Mouse (Mus musculus) mature B cell (primary cell): ENCODE data around the gene Gab2.
"Not testable (repeated sequence)": the region's sequence is repeated elsewhere in the genome, so short reads cannot be mapped to it uniquely, and the experiment has no call there.

ENCODE experiments used
- in situ Hi-C: fragments of 300-500 bp; cut with MboI; formaldehyde crosslinking; loops from 2 replicates; pipeline ENCODE4 v1.14.3; 2019

Gab2 gene

DNA sequence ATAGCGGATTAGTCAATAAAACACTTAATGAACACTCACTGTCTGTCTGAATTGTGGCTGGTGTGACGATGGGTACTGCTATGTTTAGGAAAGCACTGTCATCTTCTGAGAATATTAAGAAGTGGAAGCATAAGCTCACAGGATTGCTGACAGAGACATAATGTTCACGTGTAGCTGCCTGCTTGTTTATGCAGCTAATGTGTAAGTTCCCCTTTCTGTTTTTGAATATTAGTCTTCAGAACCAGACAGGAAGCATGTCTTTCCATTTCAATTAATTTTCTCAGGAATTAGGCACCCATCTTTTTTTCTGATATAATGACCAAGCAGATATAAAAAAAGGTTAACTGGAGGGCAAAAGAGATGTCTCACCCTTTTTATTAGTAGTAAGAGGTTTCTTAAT lies 55.1 kb downstream of the Gab2 start:
- in situ Hi-C loops: no loop called here

DNA sequence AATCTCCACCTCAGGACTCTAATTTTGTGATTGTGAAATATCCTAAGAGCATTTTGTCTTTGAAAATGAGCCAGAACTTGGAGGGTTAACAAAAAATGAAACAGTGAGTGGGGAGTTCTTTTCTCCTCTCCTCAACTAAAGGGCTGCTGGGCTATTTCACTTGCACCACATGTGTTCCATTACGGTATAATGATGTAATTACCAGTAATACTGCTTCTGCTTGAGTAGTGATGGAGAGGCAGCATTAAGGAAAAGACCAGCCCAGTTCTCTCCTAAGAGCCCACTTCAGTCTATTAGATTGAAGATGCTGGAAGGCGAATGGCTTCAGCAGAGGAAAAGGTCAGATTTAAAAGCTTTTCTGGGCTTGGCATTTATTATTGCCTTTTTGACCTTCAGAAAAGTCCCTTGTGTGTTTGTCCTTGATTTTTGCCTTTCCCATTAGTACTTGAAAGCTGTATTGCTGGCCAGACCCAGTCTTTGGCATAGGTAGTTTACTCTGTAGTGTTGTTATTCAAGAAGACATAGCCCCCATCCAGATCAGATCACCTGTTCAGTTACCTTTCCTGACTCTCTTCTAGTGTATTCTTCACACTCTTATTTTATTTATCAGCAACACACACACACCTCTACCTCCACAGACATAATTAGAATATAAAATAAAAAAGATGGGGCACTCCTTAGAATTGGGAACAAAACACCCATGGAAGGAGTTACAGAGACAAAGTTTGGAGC lies 69.9 kb downstream of the Gab2 start:
- in situ Hi-C loops: no loop called here

DNA sequence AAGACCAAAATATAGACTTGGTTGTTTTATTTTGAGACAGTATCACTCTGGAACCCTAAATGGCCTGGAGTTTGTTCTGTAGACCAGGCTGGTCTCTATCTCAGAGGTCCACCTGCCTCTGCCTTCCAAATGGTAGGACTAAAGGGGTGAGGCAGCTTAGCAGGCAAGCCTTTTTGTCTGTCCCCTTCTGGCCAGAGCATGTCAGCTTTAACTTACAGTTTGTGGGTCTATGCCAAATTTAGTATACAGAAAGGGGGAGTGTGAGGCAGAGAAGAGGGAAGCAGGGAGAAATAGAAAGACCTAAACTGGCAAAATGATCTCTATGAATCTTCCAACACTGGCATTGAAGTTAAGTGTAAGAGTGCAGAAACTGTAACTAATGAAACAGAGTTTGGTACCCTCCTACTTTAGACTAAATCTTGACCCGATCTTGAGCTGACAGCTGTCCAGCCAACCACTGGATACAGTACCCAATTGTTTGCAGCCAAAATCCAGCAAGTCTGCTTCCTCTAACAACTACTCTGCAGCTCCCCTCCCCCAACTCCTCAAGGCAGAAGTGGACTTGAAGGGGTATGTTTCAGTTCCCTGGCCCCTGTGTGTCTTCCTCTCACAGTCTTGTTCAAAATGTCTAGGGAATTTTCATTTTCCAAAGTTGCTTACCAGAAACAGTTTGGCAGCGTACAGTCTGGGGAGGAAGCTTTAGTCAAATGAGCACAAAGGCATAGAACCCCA lies 73.5 kb downstream of the Gab2 start:
- in situ Hi-C loops: no loop called here

DNA sequence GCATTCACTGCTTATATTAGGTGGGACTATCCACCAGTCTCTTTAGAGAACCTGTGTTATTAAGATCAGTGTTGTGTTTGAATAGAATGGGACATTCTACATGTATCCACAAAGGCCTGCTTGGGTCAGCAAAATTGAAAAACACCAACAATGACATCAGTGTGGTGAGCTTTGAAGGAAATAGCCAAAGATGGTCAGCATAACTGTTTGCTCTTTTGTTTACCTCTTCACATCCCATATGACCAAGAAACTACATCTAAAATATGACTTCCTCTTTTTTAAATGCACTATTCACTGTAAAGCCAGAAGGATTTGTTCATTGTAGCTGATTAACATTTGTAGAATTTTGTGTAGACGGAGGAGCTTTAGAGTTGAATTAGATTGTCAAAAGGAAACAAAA lies 82.9 kb downstream of the Gab2 start:
- in situ Hi-C loops: no loop called here

DNA sequence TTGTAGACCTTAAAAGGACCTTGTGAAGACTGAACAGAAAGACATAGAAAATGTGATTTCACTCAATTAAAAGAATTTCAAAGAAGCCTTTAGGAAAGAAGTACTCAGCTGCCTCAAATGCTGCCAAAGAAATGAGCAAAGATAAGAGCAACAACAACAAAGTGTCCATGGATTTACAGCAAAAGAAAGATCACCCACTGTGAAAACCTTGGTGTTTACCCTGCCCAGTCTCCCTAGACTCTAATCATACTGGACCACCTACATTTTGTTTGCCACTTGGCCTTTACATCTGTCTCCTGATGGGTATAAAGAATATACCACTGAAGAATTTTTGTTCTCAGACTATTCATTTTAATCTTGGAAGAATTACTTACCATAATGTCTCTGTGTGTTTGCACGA lies 89.7 kb downstream of the Gab2 start:
- in situ Hi-C loops: no loop called here

DNA sequence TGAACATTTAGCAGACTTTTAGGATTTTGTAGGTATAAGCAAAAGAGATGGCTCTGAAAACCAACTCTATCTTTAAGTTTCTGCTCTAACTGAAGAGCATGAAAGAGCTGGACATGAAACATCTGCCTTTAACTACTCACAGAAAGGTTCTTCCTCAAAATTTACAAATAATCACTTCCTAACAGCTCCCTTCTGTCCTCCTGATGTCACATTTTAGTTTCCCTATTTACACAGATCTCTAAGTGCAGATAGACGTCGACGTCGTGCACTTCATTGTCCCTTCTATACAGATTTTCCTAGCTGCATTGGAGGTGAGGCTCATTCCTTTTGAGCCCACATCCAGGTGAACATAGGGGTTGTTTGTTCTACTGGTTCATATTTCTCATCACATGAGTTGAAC lies 90.3 kb downstream of the Gab2 start:
- in situ Hi-C loops: no loop called here

DNA sequence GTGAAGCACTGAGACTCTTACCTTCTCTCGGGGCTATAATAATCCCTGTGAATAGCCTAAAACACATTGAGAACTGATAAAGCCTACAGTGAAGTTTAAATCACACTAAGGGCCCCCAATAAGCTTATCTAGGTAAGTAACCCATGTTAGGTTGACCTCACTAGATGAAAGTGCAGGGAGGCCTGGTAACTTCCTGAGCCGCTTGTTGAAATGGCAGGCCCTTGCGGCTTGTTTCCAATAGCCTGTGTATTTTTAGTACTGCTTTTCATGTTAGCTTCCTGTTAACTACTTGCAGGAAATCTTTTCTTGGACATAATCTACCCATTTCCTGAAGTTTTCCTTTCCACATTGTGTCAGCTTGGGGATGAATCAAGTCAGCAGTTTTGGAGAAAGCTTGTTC lies 90.7 kb downstream of the Gab2 start:
- in situ Hi-C loops: no loop called here

DNA sequence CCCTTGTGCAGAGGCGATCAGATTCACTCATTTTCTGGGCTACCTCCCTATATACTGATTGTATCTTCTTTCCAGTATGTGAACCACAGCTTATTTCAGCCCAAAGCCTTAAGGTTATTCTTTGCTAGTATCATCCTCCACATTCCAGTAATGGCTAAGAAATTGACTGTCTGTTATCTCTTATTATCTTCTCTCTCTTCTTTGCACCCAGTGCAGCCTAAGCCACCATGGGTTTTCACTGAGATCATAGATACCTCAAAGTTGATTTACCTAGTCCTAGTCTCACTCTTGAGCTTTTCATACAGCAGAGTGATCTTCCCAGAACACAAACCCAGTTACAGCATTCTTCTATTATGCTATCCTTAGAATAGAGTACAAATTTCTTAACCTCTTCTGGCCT lies 100.5 kb downstream of the Gab2 start:
- in situ Hi-C loops: no loop called here

DNA sequence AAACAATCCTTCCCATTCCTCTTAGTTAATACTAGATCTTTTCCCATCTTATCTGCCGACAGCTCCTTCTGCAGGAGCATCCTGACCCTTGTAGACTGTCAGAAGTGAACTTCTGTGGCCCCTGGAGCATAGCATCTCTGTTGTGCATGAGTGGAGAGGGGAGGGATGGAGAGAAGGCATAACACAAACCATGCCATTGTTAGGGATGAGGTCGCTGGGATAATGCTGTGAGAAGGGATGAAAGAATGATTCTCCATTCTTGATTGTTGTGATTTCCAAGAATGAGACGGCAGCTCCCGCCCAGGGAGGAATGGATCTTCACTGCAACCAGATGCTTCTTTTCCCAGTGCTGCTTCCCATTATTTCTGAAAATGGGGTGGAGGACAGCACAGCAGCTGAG lies 102.0 kb downstream of the Gab2 start:
- in situ Hi-C loops: no loop called here

DNA sequence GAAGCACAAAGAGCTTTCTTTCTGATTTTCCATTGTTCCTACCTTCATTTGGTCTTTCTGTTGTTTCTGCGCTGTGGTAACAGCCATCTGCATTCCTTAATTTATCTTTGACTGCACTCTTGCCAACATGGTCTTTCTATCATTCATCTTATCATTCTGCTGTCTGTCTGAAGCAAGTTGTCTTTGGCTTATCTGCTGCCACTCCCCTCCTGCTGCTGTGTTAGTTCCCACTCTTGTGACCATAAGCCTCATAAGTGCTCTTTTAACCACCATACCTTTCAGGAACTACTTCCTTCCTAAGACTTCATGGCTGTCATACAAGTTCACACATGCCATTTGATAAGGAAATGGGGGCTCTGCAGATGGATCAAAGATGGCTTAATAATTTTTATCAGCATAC lies 102.6 kb downstream of the Gab2 start:
- in situ Hi-C loops: no loop called here

DNA sequence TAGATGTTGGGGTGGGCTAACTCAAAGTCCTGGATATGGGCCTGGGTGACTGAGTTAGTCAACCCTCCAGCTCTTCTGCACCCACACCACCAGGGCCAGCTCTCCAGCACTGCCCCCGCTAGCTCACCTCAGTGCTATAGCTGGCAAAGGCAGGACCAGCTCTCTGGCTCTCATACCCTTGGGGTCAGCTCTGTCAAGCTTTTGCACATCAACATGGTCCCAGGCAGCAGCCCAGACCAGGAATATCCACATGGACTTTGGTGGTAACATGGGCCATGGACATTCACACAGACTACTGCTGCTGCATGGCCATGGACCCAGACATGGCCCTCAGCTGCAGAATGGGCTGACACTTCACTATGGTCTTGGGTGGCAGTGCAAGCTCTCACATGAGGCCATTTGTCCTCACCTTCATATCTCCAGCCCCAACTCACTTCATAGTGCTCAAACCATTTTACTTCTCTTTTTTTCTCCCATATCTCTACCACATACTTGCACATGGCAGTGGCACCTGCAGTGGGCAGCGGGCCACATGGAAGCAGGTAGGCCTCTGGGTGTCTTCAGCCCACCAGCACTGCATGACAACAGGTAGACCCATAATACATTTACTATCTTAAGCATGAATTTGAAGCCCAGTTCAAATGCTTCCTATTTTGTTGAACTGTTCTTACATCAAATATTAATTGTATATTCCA lies 106.1 kb downstream of the Gab2 start:
- in situ Hi-C loops: no loop called here

DNA sequence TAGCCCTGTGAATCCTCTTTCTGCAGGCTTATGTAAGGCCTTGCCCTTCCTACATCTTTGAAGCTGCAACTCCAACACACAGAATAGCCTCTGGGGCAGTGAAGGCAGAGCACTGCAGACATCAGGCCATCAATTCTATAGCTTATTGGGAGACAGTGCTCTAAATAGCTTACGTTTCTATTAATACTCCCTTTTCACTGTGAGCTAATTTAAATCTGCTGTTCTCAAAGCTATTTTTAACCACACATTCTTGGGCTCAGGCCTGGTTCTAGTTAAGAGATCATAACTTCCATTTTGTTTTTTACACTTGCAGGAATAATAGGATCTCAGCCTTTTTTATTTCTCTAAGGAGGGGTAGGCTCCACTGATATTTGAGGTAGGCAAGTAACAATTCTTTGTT lies 107.7 kb downstream of the Gab2 start:
- in situ Hi-C loops: no loop called here

DNA sequence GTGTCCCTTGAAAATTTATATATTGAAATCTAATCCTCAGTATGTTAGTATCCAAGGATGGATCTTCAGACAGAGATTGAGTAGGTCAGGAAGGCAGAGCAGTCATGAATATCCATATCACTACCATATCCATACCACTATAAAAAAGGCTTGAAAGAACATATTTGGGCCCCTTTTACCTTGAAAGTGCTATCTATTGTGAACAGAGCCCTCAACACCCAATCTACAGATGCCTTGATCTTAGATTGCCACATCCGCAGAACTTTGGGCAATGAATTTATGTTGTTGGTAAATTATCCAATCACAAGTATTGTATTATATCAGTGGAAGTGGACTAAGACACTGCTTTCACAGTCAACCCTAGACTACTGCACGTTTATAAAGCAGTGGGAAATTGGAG lies 122.5 kb downstream of the Gab2 start:
- in situ Hi-C loops: no loop called here

DNA sequence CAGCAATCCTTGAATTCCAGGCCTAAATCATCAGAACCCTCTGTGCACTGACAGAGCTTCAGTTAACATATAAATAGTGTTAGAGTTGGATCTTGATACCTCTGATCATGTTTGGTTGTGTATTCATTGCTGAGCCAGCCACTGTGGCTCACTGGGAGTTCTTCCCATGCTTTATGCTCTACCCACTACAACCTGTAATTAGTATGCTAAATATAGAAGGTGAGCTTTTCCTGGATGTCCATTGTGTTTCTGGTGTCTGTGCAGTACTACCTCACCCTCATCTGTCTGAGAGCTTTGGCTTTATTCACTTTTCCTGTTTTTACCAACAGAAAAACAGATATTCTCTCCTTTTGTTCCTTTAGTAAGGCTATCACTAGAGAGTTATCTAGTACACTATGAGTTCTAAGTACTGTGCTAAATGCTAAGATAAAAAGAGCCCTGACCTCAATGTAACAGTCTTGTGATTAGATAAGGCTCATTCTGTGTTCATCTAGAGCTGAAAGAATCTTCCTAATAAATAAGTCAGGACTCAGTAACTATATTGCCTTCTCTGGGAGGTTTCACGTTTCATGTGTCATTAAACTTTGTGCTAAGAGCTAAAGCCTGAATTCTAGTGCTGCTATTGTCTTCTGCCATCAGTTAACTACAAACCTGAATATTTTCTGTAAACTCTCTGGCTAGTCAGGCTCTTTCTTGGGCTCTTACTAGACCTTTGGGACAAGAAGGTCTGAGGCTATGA lies 127.6 kb downstream of the Gab2 start:
- in situ Hi-C loops: no loop called here

DNA sequence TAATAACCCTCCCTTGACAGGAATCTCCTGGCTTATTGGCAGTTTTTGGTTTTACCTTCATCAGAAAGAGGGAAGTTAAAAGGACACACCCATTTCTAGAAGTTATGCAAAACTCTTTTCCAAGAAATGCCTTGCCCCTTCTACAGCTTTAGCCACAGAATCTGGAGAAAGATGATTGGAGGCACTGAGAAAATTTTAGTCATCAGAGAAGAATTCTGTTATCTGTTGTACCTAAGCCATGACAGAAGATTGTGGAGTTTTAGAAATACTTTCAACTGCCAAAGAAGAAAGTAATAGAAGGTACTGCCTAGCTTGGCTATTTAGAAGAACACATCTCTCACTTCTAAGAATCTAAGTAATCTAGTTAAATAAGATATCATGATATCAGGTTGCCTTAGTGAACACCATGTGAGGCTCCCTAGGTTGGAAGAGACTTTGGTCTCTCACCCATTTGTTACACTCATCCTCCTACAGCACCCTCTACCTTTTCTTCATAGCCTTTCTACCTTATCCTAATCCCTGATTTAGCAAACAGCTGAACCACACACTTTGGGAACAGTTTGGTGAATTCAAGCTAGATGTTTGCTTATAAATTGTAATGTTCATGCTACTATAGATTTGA lies 128.8 kb downstream of the Gab2 start:
- in situ Hi-C loops: no loop called here

DNA sequence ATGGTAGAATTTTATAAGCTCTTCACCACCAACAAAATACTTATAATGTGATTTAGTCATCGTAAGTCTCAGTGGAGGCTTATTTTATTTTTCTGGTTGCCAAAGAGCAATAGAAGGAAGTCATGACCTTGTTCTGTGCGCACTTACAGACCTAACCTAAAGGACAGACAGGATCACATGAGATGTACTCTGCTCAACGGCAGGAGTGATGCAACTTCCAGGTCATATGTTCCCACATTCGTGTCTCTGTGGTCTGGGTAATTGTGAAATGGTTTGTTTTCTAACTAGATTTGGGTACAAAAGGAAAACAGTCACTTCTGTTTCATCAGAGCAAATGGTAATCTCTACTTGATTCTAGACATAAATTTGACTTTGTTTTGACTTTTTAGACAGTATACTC lies 129.7 kb downstream of the Gab2 start:
- in situ Hi-C loops: no loop called here

DNA sequence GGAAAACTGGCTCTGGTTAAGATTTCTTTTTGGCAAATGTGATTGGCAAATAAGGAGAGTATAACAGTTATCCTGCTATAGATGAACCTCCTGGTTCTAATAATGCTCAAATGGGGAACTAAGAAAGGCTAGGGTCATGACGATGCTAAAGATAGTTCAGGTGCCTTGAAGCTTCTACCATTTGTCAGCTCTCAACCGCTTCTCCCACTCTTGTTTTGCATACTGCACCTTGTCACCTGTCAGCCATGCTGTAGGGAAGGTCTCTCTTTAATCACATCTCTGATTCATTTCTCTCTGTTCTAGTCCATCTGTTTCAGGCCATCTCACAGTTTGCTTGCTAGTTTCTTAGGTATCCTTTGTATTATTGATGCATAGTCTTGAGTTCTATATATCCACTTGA lies 142.4 kb downstream of the Gab2 start:
- in situ Hi-C loops: no loop called here

DNA sequence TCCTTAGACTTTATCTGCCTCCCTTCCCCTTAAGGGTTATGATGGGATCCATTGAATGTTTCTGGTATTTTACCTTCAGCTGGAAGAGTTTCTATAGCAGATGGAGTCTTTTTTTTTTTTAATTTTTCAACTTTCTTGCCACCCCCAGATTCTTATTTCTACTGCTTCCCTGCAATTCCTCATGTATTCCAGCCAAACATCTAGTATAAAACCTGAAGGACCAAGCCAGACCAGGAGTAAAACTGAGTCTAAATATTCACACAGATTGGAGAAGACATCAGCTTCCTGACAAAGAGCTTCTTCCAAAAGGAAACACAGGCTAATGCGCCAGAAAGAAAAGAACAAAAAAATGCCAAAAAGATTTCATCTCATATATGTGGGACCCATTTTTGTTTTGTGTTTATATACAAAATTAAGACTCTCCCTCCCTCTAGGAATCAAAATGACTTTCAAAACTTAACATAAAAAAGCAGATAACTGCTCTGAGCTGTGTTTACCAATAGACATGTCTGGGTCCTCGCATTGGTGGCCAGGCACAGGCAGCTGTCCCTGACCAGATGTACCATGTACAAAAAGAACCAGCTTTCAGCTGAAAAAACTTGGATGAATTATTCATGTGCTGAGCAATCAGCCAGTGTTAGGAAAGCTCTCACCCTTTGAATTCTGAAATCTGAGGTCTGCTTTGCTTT lies 164.0 kb downstream of the Gab2 start:
- in situ Hi-C loops: no loop called here

DNA sequence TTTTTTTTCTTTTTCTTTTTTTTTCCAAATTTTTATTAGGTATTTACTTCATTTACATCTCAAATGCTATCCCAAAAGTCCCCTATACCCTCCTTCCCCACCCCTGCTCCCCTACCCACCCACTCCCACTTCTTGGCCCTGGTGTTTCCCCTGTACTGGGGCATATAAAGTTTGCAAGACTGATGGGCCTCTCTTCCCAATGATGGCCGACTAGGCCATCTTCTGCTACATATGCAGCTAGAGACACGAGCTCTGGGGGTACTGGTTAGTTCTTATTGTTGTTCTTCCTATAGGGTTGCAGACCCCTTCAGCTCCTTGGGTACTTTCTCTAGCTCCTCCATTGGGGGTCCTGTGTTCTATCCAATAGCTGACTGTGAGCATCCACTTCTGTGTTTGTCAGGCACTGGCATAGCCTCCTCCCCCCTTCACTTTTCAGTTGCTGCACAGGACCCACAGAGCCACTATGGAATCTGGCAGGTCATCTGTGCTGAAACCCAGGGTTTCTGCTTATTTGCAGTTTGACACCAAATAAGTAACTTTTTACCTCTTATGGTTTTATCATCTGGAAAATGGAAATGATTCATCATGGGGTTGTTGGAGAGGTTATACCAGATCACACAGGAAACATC lies 164.7 kb downstream of the Gab2 start:
- in situ Hi-C loops: not testable (repeated sequence)

DNA sequence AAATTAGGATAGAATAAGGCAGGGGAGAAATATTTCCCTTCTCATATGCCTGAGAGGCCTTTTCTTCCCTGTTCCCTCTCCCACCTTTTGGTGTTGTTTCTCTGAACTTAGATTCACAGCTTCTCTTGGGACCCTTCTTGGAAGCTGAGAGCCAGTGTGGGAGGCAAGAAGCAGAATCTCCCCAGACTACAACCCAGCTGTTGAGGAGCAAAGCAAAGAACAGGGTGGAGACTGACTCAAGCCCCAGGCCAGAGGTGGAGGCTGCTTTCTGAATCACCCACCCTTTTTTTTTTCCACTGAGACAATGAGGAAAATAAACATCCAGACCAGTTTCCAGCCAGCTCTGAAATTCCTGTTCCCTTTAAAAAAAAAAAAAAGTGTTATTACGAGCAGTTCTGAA lies 166.3 kb downstream of the Gab2 start:
- in situ Hi-C loops: no loop called here

DNA sequence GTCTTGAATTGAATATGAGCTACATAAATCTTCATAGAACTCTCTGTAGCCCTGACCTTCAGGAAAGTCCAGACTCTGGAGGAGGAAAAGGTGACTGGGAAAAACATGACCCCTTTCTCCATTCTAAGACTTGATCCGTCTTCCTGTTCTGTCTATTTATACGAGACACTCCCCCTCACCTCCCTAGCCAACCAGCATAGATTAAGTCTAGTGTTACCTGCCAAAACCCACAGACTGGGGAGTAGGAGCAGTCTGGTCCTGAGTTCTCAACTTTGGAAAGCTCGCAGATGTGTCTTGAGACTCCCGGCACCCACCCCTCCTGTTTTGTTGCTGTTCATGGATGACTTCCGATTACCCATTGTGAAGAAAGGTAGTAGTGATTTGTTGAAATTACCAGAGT lies 166.8 kb downstream of the Gab2 start:
- in situ Hi-C loops: no loop called here
